Mouse (Mus musculus) cerebral cortex, adult 2 months (tissue): ENCODE results near the gene Fndc3b.

ENCODE experiments used
- WGBS: fragments of 180-500 bp; shearing (Covaris S2); methylation state at CpG from one replicate; pipeline ENCODE4 v1.1.7; 2018; 5-methylcytosine and 5-hydroxymethylcytosine counted together

Gene Fndc3b

GRCm38 (mm10) chr3:27621176-27621575 lies 89.9 kb downstream of the Fndc3b start:
- 78% methylated on average over 4 of the region's 4 CpGs for WGBS

DNA sequence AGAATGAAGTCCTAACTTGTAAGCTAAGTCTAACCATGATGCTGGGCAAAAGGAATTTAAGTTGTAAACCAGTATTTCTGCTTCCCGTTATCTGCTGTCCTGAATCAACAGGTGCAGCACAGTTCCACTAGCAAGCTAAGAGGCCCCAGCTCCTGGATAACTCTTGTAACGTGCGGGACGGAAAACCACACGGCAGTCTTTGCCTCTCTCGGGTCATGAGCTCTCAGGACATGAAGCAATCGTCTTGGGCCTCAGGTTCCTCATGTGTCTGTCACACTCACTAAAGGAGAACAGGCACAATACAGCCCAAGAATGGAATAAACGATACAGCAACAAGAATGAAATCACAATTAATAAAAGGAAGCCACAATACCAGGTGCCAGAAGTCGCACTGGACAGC lies 93.4 kb downstream of the Fndc3b start:
- WGBS: 88% methylated on average over 9 of the region's 9 CpGs

- 89% methylated on average over 1 of the region's 1 CpGs for WGBS
Measured at GRCm38 (mm10) chr3:27617237-27617499, 93.9 kb downstream of the Fndc3b start.

DNA sequence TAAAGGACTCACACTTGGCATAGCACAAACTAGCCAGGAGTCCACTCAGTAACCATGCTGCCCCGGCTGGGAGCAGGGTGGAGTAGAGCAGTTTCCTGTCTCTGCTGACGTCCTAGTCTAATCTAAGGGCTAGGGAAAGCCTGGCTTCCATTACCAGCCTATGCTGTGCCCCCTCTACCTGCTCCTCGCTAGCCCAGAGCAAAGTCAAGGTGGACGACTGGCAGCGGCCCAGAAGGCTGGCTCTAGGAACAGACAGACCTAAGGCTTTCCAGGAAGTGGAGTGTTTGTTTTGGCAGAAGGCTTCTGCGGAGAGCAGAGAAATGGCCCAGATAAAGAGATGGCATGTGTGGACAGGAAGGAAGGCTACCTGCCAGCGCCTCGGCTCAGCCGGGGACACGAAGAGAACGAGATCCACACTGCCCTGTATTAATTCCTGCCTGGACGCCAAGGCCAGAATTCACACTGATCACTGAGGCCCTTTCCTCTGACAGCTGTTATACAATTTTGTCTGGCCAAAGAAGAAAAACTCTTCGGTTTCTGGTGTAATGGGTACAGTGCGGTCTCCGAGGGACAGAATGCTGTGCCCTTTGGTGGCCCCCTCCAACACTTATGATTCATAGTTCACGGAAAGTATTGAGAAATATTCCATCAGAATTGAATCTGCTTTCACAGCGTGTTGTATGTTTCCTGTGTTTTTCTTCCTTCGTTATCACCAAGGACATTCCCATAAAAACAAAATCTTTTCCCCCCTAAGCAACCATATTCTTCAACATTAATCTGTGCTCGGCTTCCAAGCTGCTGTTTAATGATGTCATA lies 94.5 kb downstream of the Fndc3b start:
- WGBS: 70% methylated on average over 19 of the region's 19 CpGs

GRCm38 (mm10) chr3:27615479-27615878 lies 95.6 kb downstream of the Fndc3b start:
- 70% methylated on average over 8 of the region's 8 CpGs for WGBS

GRCm38 (mm10) chr3:27613828-27614227 lies 97.3 kb downstream of the Fndc3b start:
- WGBS: 94% methylated on average over 11 of the region's 11 CpGs

- WGBS: 54% methylated on average over 4 of the region's 4 CpGs
Measured at GRCm38 (mm10) chr3:27613011-27613410, 98.1 kb downstream of the Fndc3b start.

- WGBS: 87% methylated on average over 5 of the region's 5 CpGs
Measured at GRCm38 (mm10) chr3:27611986-27612385, 99.1 kb downstream of the Fndc3b start.

DNA sequence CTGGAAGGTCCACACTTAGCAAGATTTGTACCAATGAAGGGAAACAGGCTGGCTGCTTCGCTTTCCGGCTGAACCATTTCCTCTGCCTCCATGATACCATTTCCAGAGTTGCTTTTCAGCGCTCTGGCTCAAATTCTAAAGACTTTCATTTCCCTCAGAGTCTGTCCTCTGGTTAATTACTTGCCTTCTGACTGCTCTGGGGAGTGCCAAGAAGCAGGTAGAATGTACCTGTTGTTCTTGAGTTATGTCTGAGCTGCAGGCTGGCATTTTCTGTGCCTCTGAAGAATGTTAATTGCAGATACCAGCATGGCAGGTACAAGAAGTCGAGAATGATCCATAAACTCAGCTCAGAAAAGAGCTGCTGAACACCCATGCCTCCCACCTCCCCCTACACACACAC lies 100.6 kb downstream of the Fndc3b start:
- 65% methylated on average over 4 of the region's 4 CpGs for WGBS

DNA sequence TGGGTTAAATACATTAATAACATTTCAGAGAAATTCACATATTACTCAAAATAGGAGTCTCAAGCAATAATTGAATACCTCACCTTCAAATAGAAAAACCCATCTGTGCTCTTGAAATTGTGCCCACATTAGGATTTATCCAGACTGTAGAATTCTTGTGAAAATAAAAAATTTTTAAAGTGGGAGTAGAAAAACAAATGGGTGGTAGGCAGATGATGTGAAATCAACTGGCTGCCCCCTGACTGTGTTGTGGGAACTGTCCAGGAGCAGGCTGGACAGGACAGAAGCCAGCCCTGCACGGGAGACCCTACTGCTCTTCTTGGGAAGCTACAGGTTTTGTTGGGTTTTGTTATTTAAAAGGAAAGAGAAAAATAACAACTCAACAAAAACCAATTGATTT lies 101.0 kb downstream of the Fndc3b start:
- WGBS: 62% methylated on average over 1 of the region's 1 CpGs

DNA sequence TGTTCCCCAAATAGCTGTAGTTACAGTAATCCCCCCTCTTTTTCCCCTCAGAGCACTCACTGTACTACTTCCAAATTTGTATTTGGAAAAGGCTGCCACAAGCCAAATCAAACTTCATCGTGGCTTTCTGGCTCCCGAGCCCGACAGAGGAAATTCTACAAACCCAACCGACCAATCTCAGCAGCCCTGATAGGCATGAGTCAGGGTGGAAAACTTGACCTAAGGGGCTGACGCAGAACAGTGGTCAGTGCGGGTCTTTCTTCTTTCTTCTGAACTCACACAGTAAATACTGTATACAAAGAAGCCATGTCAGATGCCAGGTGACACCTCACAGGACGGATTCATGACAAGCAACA lies 103.3 kb downstream of the Fndc3b start:
- WGBS: 34% methylated on average over 7 of the region's 7 CpGs

GRCm38 (mm10) chr3:27607081-27607795 lies 103.9 kb downstream of the Fndc3b start:
- 43% methylated on average over 9 of the region's 9 CpGs for WGBS

DNA sequence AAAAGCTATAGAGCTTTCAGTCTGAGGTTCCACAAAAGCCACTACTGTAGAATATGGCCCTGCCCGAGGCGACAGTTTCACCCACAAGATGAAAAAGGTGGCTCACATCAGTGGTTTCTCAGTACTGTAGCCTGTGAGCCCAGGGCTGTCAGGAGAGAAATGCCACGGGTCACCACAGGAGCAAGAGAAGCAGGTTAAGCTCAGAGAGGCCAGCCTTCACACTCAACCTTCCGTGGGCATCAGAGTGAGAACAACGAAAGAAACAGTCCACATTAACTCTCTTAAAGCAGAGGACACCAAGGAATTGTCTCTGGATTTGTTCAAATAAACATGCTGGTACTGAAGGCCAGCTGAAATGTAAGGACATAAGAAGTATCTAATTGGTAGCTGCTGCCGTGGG lies 104.5 kb downstream of the Fndc3b start:
- 93% methylated on average over 6 of the region's 6 CpGs for WGBS

GRCm38 (mm10) chr3:27605613-27606012 lies 105.5 kb downstream of the Fndc3b start:
- 96% methylated on average over 4 of the region's 4 CpGs for WGBS

- WGBS: 98% methylated on average over 3 of the region's 3 CpGs
Measured at GRCm38 (mm10) chr3:27605081-27605480, 106.0 kb downstream of the Fndc3b start.

- whole genome bisulfite sequencing: 88% methylated on average over 4 of the region's 4 CpGs
Measured at GRCm38 (mm10) chr3:27604629-27605028, 106.5 kb downstream of the Fndc3b start.

GRCm38 (mm10) chr3:27603905-27604620 lies 107.0 kb downstream of the Fndc3b start:
- 80% methylated on average over 13 of the region's 13 CpGs for WGBS

DNA sequence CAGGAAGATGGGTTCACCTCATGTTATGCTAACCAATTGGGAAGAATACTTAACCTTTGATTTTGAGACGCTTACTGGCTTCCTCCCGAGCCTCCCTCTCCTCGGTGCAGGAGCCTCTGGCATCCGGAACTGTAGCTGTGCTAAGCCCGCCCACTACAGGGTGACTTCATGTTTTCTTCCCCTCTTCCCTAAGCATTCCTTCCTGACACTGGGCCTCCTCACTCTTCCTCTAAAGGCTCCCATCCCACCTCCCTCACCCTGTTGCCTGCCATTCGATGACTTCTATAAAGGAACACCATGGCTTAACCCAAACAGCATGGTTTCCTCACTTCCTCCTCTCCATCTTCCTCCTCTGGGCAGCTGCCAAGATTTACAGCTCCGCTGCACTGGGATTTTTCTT lies 110.5 kb downstream of the Fndc3b start:
- WGBS: 53% methylated on average over 7 of the region's 7 CpGs

DNA sequence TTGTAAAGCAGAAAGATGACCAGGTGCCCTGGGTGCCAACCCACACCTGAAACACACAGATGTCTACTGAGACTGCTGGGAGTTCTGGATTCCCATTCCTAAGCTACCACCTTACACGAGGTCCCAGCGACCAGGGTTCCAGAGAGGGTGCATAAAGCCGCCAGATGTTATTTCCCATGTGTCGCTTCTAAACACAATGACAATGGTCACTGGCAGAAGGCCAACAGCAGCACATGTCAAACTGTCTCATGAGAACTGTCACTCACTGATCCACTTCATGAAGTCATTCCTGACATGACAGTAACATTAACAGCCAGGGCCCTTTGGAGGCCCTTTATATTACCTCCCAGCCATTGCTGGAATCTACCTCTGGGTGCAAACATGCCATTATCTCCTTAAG lies 110.9 kb downstream of the Fndc3b start:
- 76% methylated on average over 4 of the region's 4 CpGs for WGBS

GRCm38 (mm10) chr3:27598437-27599382 lies 112.4 kb downstream of the Fndc3b start:
- WGBS: 80% methylated on average over 11 of the region's 11 CpGs

DNA sequence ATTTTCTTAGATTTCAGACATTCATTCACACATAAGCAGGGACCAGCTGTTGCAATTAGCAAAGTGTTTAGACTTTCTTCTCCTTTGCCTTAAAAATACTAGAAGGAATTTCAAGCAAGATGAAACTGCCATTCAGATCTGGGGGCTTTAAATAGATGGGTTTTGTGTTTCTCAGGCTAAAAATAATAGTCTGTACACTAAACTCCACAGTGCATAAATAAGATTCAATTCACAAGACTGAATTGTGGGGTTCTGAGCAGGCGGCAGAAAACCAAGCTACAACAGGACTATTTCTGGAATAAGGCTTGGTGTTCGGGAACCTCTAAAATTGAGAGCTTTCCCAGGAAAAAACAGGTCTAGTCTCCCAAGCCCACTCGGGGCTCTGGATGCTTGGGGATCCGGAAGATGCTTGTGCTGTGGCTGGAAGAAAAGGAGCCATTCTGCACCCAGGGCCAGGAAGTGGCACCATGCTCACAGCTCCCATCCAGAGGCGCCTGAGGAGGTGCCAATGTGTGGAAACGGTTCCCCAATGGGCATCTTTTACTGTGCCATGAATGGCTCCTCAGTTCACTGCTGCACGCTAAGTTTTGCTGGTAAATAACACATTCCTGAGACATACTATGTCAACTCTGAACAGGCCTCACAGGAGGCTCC lies 117.5 kb downstream of the Fndc3b start:
- WGBS: 27% methylated on average over 7 of the region's 7 CpGs
